Mouse (Mus musculus): ENCODE measurements around the gene Gpr61. TPM values are rescaled to one million over a fixed set of nuclear protein-coding genes. Genes with fewer than 3 reads are reported as not detected.

The Gpr61 gene
- polyA plus RNA-seq (2017; shearing (Covaris generic)): not detected

GRCm38 (mm10) chr3:108154656-108155055 is at the start of gene Gpr61:
TSS of gene Gpr61 (minus strand) at chr3:108154882.

GRCm38 (mm10) chr3:108200329-108201323 is 45.9 kb upstream of the Gpr61 start, which contains the start of gene Cyb561d1:
TSS of gene Cyb561d1 (minus strand) at chr3:108201212.

GRCm38 (mm10) chr3:108186098-108187047 is 31.7 kb upstream of the Gpr61 start, which contains the start of gene Amigo1:
TSS of gene Amigo1 (plus strand) at chr3:108186335.

GRCm38 (mm10) chr3:108145534-108146445 is 8.9 kb downstream of the Gpr61 start, which contains the start of gene Gnai3:
TSS of gene Gnai3 (minus strand) at chr3:108146146.

Other genes with a start within 250 kb of the Gpr61 start
- gene Gstm7, start 223.1 kb downstream of the Gpr61 start, polyA plus RNA-seq (2017; shearing (Covaris generic)): not detected
- gene Gstm6, start 211.1 kb downstream of the Gpr61 start, polyA plus RNA-seq (2017; shearing (Covaris generic)): not detected
- not detected for gene Gstm3, start 185.6 kb downstream of the Gpr61 start, polyA plus RNA-seq (2017; shearing (Covaris generic))
- not detected for gene Gstm2, start 168.4 kb downstream of the Gpr61 start, polyA plus RNA-seq (2017; shearing (Covaris generic))
- not detected for gene Gstm1, start 136.9 kb downstream of the Gpr61 start, polyA plus RNA-seq (2017; shearing (Covaris generic))
- 3.4 TPM for gene Gstm4, start 110.0 kb downstream of the Gpr61 start, polyA plus RNA-seq (2017; shearing (Covaris generic))
- 23.0 TPM for gene Ampd2, start 68.2 kb downstream of the Gpr61 start, polyA plus RNA-seq (2017; shearing (Covaris generic))
- not detected for gene Gnat2, start 62.1 kb downstream of the Gpr61 start, polyA plus RNA-seq (2017; shearing (Covaris generic))
- 161 TPM for gene Gnai3, start 8.7 kb downstream of the Gpr61 start, polyA plus RNA-seq (2017; shearing (Covaris generic))
- 1.2 TPM for gene Amigo1, start 31.5 kb upstream of the Gpr61 start, polyA plus RNA-seq (2017; shearing (Covaris generic))
- 12.4 TPM for gene Cyb561d1, start 46.3 kb upstream of the Gpr61 start, polyA plus RNA-seq (2017; shearing (Covaris generic))
- 14.9 TPM for gene Atxn7l2, start 56.1 kb upstream of the Gpr61 start, polyA plus RNA-seq (2017; shearing (Covaris generic))
- gene Sypl2, start 71.8 kb upstream of the Gpr61 start, polyA plus RNA-seq (2017; shearing (Covaris generic)): not detected
- 56.4 TPM for gene Psma5, start 102.0 kb upstream of the Gpr61 start, polyA plus RNA-seq (2017; shearing (Covaris generic))
- not detected for gene Sort1, start 129.2 kb upstream of the Gpr61 start, polyA plus RNA-seq (2017; shearing (Covaris generic))
- not detected for gene Mybphl, start 210.0 kb upstream of the Gpr61 start, polyA plus RNA-seq (2017; shearing (Covaris generic))
- gene Psrc1, start 229.0 kb upstream of the Gpr61 start, polyA plus RNA-seq (2017; shearing (Covaris generic)): 0.34 TPM